8 mouse cellular contexts compared by ENCODE assay signal in genomic region chr11:80378452-80379068, GRCm38 (mm10). TPM values are rescaled to one million over a fixed set of nuclear protein-coding genes. Genes with fewer than 3 reads are reported as not detected.
A peak's percentile ranks its signal among the peaks of the same experiment; 100 is the strongest.
DNase-seq lines count a peak whose midpoint lies in the region; ATAC-seq and TF ChIP-seq lines count a peak whose summit lies in the region.
"Not testable (repeated sequence)": the region's sequence is repeated elsewhere in the genome, so short reads cannot be mapped to it uniquely, and the experiment has no call there.

No protein-coding gene starts in this region.

- H3K36me3 ChIP-seq in CH12.LX (replicated peaks in 1 of 2; ENCODE audit: control insufficient read depth in 1 of 2, insufficient read depth in 1 of 2, low read length in 1 of 2) = peaks cover 18 to 28% of the 10 kb centered on the region in 2 experiments
- H3K36me3 ChIP-seq in forebrain, embryonic 15.5 days = peaks cover 14% of the 10 kb centered on the region; the same call in 1 of the 2 replicates
- H3K36me3 ChIP-seq in heart, postnatal 0 days (replicated peaks; ENCODE audit: control insufficient read depth, insufficient read depth, low read length) = peaks cover 20% of the 10 kb centered on the region
- H3K36me3 ChIP-seq in kidney, embryonic 14.5 days (ENCODE audit: control insufficient read depth, insufficient read depth, low read length); midbrain, embryonic 11.5 days (ENCODE audit: control insufficient read depth, insufficient read depth, low read length): not testable (repeated sequence)
- peaks cover 17% of the 10 kb centered on the region for H3K36me3 ChIP-seq in liver, embryonic 12.5 days

- dilution Hi-C loops in CH12.LX (cut with MboI; ENCODE audit: extremely low pct_ligation_motif_present, extremely low pct_unique_long_range_greater_than_20kb, low sequenced_read_pairs) = not testable (repeated sequence)

- peaks cover 0 to 18% of the 10 kb centered on the region in 2 experiments; a peak in 3 of 4 replicates for H3K4me1 ChIP-seq in CH12.LX (ENCODE audit: control insufficient read depth in 1 of 2, insufficient read depth in 2 of 2)
- not testable (repeated sequence) for H3K4me1 ChIP-seq in cortical plate, adult 2 months (ENCODE audit: control insufficient read depth, insufficient read depth, low read length); heart, postnatal 0 days (ENCODE audit: control insufficient read depth, insufficient read depth); kidney, embryonic 14.5 days (ENCODE audit: control insufficient read depth, insufficient read depth, low read length); midbrain, embryonic 11.5 days (ENCODE audit: control insufficient read depth, insufficient read depth, low read length); olfactory bulb, adult 2 months (ENCODE audit: control insufficient read depth, insufficient read depth, low read length)
- H3K4me1 ChIP-seq in forebrain, embryonic 15.5 days = peaks cover 19% of the 10 kb centered on the region
- peaks cover 33% of the 10 kb centered on the region for H3K4me1 ChIP-seq in liver, embryonic 12.5 days

- not testable (repeated sequence) for TF ChIP-seq EP300 in CH12.LX (IDR thresholded peaks at IDR 0.05; ENCODE audit: low read length); heart, postnatal 0 days (IDR thresholded peaks at IDR 0.05; ENCODE audit: low read depth)

- in situ Hi-C loops in CH12.LX (cut with MboI; ENCODE audit: low pct_ligation_motif_present, low pct_unique_long_range_greater_than_20kb, low sequenced_read_pairs) = not testable (repeated sequence)

- peak overlapping the region; percentile 46 for H3K9ac ChIP-seq in CH12.LX (ENCODE audit: insufficient read depth, low read depth)
- peak overlapping the region; percentile 95; the same call in 1 of the 2 replicates for H3K9ac ChIP-seq in forebrain, embryonic 15.5 days (replicated peaks)
- peak overlapping the region; percentile 95; the same call in 1 of the 2 replicates for H3K9ac ChIP-seq in heart, postnatal 0 days (replicated peaks; ENCODE audit: low read depth, low read length)
- 0 out of 2 replicates have a peak overlapping the region, but pooled peaks have one; percentile 95 for H3K9ac ChIP-seq in kidney, embryonic 14.5 days (ENCODE audit: low read depth, low read length)
- H3K9ac ChIP-seq in liver, embryonic 12.5 days = peak overlapping the region; percentile 95
- peak overlapping the region; percentile 78 for H3K9ac ChIP-seq in midbrain, embryonic 11.5 days (ENCODE audit: low read length)

- not testable (repeated sequence) for H3K9me3 ChIP-seq in CH12.LX (replicated peaks; ENCODE audit: low read length); forebrain, embryonic 15.5 days; heart, postnatal 0 days (replicated peaks; ENCODE audit: control insufficient read depth, low read length); kidney, embryonic 14.5 days (ENCODE audit: control insufficient read depth, low read length); liver, embryonic 12.5 days (replicated peaks); midbrain, embryonic 11.5 days (ENCODE audit: control insufficient read depth, low read length)

- not testable (repeated sequence) for H3K79me2 ChIP-seq in CH12.LX (replicated peaks; ENCODE audit: control insufficient read depth, extremely low read depth, insufficient read depth, poor library complexity, severe bottlenecking)

- ATAC-seq in forebrain, embryonic 15.5 days (replicated peaks); heart, postnatal 0 days (ENCODE audit: insufficient read depth, low read depth); kidney, embryonic 14.5 days (ENCODE audit: low FRiP score, low TSS enrichment); liver, embryonic 12.5 days; midbrain, embryonic 11.5 days (ENCODE audit: low FRiP score): not testable (repeated sequence)

- WGBS in forebrain, embryonic 15.5 days = 66% methylated on average over 2 of the region's 2 CpGs
- whole genome bisulfite sequencing in heart, postnatal 0 days = 56% methylated on average over 2 of the region's 2 CpGs
- 62% methylated on average over 2 of the region's 2 CpGs for WGBS in kidney, embryonic 14.5 days
- 52% methylated on average over 2 of the region's 2 CpGs for WGBS in liver, embryonic 12.5 days (ENCODE audit: insufficient replicate concordance)
- WGBS in midbrain, embryonic 11.5 days = 69% methylated on average over 2 of the region's 2 CpGs
- WGBS in olfactory bulb, adult 2 months = 57% methylated on average over 2 of the region's 2 CpGs

- TF ChIP-seq CTCF in CH12.LX (conservative IDR thresholded peaks at IDR 0.05 in 1 of 2, IDR thresholded peaks at IDR 0.05 in 1 of 2; ENCODE audit: low read depth in 2 of 2, low read length in 2 of 2) = peak in 1 of 2 experiments; percentile 56; a peak in 2 of 4 replicates
- not testable (repeated sequence) for TF ChIP-seq CTCF in cortical plate, adult 2 months (IDR thresholded peaks at IDR 0.05; ENCODE audit: extremely low read depth, insufficient read depth, low read length); heart, postnatal 0 days (IDR thresholded peaks at IDR 0.05; ENCODE audit: low read depth); olfactory bulb, adult 2 months (IDR thresholded peaks at IDR 0.05; ENCODE audit: insufficient read depth, low read depth, low read length)

- not testable (repeated sequence) for H3K27ac ChIP-seq in CH12.LX (ENCODE audit: insufficient read depth, low read depth); cortical plate, adult 2 months (ENCODE audit: insufficient read depth, low read length); kidney, embryonic 14.5 days (ENCODE audit: low read depth, low read length)
- H3K27ac ChIP-seq in forebrain, embryonic 15.5 days (replicated peaks) = peak overlapping the region; percentile 93
- H3K27ac ChIP-seq in heart, postnatal 0 days (ENCODE audit: low read depth) = peak overlapping the region; percentile 80
- peak overlapping the region; percentile 85 for H3K27ac ChIP-seq in liver, embryonic 12.5 days
- H3K27ac ChIP-seq in midbrain, embryonic 11.5 days (ENCODE audit: low read depth, low read length) = 0 out of 2 replicates have a peak overlapping the region, but pooled peaks have one; percentile 78
- peak overlapping the region; percentile 60; the same call in 1 of the 2 replicates for H3K27ac ChIP-seq in olfactory bulb, adult 2 months (ENCODE audit: insufficient read depth, low read depth, low read length)

- TF ChIP-seq RAD21 in CH12.LX (IDR thresholded peaks at IDR 0.05; ENCODE audit: low read depth, low read length) = not testable (repeated sequence)

- DNase-seq in CH12.LX (ENCODE audit: extremely low read depth) = peak; percentile 76
- DNase-seq in heart, postnatal 0 days (ENCODE audit: low spot score) = not testable (repeated sequence)
- DNase-seq in midbrain, embryonic 11.5 days (ENCODE audit: low spot score, missing footprints) = peak; percentile 65

- not testable (repeated sequence) for TF ChIP-seq POLR2A in CH12.LX (IDR thresholded peaks at IDR 0.05; ENCODE audit: low read depth, low read length); cortical plate, adult 2 months (IDR thresholded peaks at IDR 0.05; ENCODE audit: extremely low read depth, insufficient read depth, low read length); olfactory bulb, adult 2 months (IDR thresholded peaks at IDR 0.05; ENCODE audit: insufficient read depth, low read depth, low read length)

- not testable (repeated sequence) for H3K27me3 ChIP-seq in CH12.LX (replicated peaks); forebrain, embryonic 15.5 days; heart, postnatal 0 days (ENCODE audit: control insufficient read depth, insufficient read depth, low read length); kidney, embryonic 14.5 days (ENCODE audit: control insufficient read depth, insufficient read depth, low read length); liver, embryonic 12.5 days (replicated peaks); midbrain, embryonic 11.5 days (ENCODE audit: control insufficient read depth, insufficient read depth, low read length)

- H3K4me3 ChIP-seq in CH12.LX (replicated peaks in 1 of 3; ENCODE audit: low read depth in 2 of 3, low read length in 2 of 3, poor library complexity in 1 of 3) = peak overlapping the region in 2 of 3 experiments; percentile 67 to 91
- peak overlapping the region; percentile 91 for H3K4me3 ChIP-seq in cortical plate, adult 2 months (ENCODE audit: insufficient read depth, low read length)
- peak overlapping the region; percentile 71 for H3K4me3 ChIP-seq in forebrain, embryonic 15.5 days
- H3K4me3 ChIP-seq in heart, postnatal 0 days (ENCODE audit: low read depth, low read length) = peak overlapping the region; percentile 93
- peak overlapping the region; percentile 84 for H3K4me3 ChIP-seq in kidney, embryonic 14.5 days (ENCODE audit: low read length)
- H3K4me3 ChIP-seq in liver, embryonic 12.5 days = peak overlapping the region; percentile 88
- peak overlapping the region; percentile 50; the same call in 1 of the 2 replicates for H3K4me3 ChIP-seq in midbrain, embryonic 11.5 days (ENCODE audit: low read depth, low read length)
- not testable (repeated sequence) for H3K4me3 ChIP-seq in olfactory bulb, adult 2 months (ENCODE audit: insufficient read depth, low read depth, low read length)

- H3K4me2 ChIP-seq in CH12.LX (ENCODE audit: insufficient read depth, low read depth, poor library complexity, severe bottlenecking) = peak overlapping the region; percentile 80
- peak overlapping the region; percentile 70 for H3K4me2 ChIP-seq in forebrain, embryonic 15.5 days (replicated peaks)
- peak overlapping the region; percentile 94 for H3K4me2 ChIP-seq in heart, postnatal 0 days (ENCODE audit: low read depth, low read length)
- H3K4me2 ChIP-seq in kidney, embryonic 14.5 days (replicated peaks; ENCODE audit: low read depth, low read length) = peak overlapping the region; percentile 74
- peak overlapping the region; percentile 88 for H3K4me2 ChIP-seq in liver, embryonic 12.5 days
- H3K4me2 ChIP-seq in midbrain, embryonic 11.5 days = peak overlapping the region; percentile 59

RNA-seq across cellular contexts. Expression of gene 5730455P16Rik, which starts 0.7 kb away (rescaled TPM):
- total RNA-seq in CH12.LX (2012; rRNA removed) = 11.5 and 12.7 TPM in 2 replicates
- total RNA-seq in CH12.LX (2014; rRNA removed) = 19.7 and 22.2 TPM in 2 replicates
- 15.0 and 19.4 TPM in 2 replicates for polyA plus RNA-seq in CH12.LX (2012; ENCODE audit: insufficient read length, low read depth)
- 27.6 and 30.0 TPM in 2 replicates for polyA plus RNA-seq in cortical plate, adult 2 months (2012; rRNA removed)
- polyA plus RNA-seq in forebrain, embryonic 15.5 days (2015; fragmentation: Nextera tagmentation; extraction: Ambion mirVana) = 33.9 and 37.9 TPM in 2 replicates
- total RNA-seq in heart, postnatal 0 days (2014; rRNA removed; ENCODE audit: low replicate concordance) = 9.2 and 36.9 TPM in 2 replicates
- 20.2 and 20.3 TPM in 2 replicates for polyA plus RNA-seq in heart, postnatal 0 days (2015; fragmentation: Nextera tagmentation; extraction: Ambion mirVana)
- polyA plus RNA-seq in kidney, embryonic 14.5 days (2014; fragmentation: Nextera tagmentation; extraction: Ambion mirVana) = 16.9 and 22.9 TPM in 2 replicates
- polyA plus RNA-seq in liver, embryonic 12.5 days (2016; fragmentation: Nextera tagmentation; extraction: Ambion mirVana) = 11.3 and 12.0 TPM in 2 replicates
- 21.6 and 26.5 TPM in 2 replicates for polyA plus RNA-seq in midbrain, embryonic 11.5 days (2014; fragmentation: Nextera tagmentation; extraction: Ambion mirVana)
- not detected in 2 replicates for polyA plus RNA-seq in olfactory bulb, adult 2 months (2012; ENCODE audit: insufficient read depth, insufficient read length, low replicate concordance, missing spikeins)

RNA-seq across cellular contexts. Expression of gene Zfp207, which starts 4.5 kb away (rescaled TPM):
- total RNA-seq in CH12.LX (2012; rRNA removed) = 137 and 185 TPM in 2 replicates
- total RNA-seq in CH12.LX (2014; rRNA removed) = 296 and 345 TPM in 2 replicates
- 196 and 231 TPM in 2 replicates for polyA plus RNA-seq in CH12.LX (2012; ENCODE audit: insufficient read length, low read depth)
- 116 and 121 TPM in 2 replicates for polyA plus RNA-seq in cortical plate, adult 2 months (2012; rRNA removed)
- polyA plus RNA-seq in forebrain, embryonic 15.5 days (2015; fragmentation: Nextera tagmentation; extraction: Ambion mirVana) = 231 and 236 TPM in 2 replicates
- 185 and 196 TPM in 2 replicates for total RNA-seq in heart, postnatal 0 days (2014; rRNA removed; ENCODE audit: low replicate concordance)
- 114 and 122 TPM in 2 replicates for polyA plus RNA-seq in heart, postnatal 0 days (2015; fragmentation: Nextera tagmentation; extraction: Ambion mirVana)
- polyA plus RNA-seq in kidney, embryonic 14.5 days (2014; fragmentation: Nextera tagmentation; extraction: Ambion mirVana) = 297 and 300 TPM in 2 replicates
- polyA plus RNA-seq in liver, embryonic 12.5 days (2016; fragmentation: Nextera tagmentation; extraction: Ambion mirVana) = 143 TPM in 2 replicates
- 338 and 371 TPM in 2 replicates for polyA plus RNA-seq in midbrain, embryonic 11.5 days (2014; fragmentation: Nextera tagmentation; extraction: Ambion mirVana)
- polyA plus RNA-seq in olfactory bulb, adult 2 months (2012; ENCODE audit: insufficient read depth, insufficient read length, low replicate concordance, missing spikeins) = 162 and 401 TPM in 2 replicates

RNA-seq across cellular contexts. Expression of gene Psmd11, which starts 49.9 kb away (rescaled TPM):
- total RNA-seq in CH12.LX (2012; rRNA removed) = 141 and 157 TPM in 2 replicates
- 105 and 116 TPM in 2 replicates for total RNA-seq in CH12.LX (2014; rRNA removed)
- polyA plus RNA-seq in CH12.LX (2012; ENCODE audit: insufficient read length, low read depth) = 179 and 191 TPM in 2 replicates
- 63.5 and 67.0 TPM in 2 replicates for polyA plus RNA-seq in cortical plate, adult 2 months (2012; rRNA removed)
- polyA plus RNA-seq in forebrain, embryonic 15.5 days (2015; fragmentation: Nextera tagmentation; extraction: Ambion mirVana) = 341 and 346 TPM in 2 replicates
- total RNA-seq in heart, postnatal 0 days (2014; rRNA removed; ENCODE audit: low replicate concordance) = 36.0 and 40.8 TPM in 2 replicates
- polyA plus RNA-seq in heart, postnatal 0 days (2015; fragmentation: Nextera tagmentation; extraction: Ambion mirVana) = 184 and 187 TPM in 2 replicates
- polyA plus RNA-seq in kidney, embryonic 14.5 days (2014; fragmentation: Nextera tagmentation; extraction: Ambion mirVana) = 300 and 337 TPM in 2 replicates
- 228 and 233 TPM in 2 replicates for polyA plus RNA-seq in liver, embryonic 12.5 days (2016; fragmentation: Nextera tagmentation; extraction: Ambion mirVana)
- polyA plus RNA-seq in midbrain, embryonic 11.5 days (2014; fragmentation: Nextera tagmentation; extraction: Ambion mirVana) = 347 and 375 TPM in 2 replicates
- not detected in 2 replicates for polyA plus RNA-seq in olfactory bulb, adult 2 months (2012; ENCODE audit: insufficient read depth, insufficient read length, low replicate concordance, missing spikeins)

Comparison
In these comparisons a context has a peak if more than half of its experiments do, and no peak if none do; other contexts are left out.
1. RNA of gene 5730455P16Rik, which starts 0.7 kb away (polyA plus RNA-seq): 33.9 to 37.9 TPM in forebrain, embryonic 15.5 days, 27.6 to 30.0 TPM in cortical plate, adult 2 months, 16.9 to 22.9 TPM in kidney, embryonic 14.5 days, 21.6 to 26.5 TPM in midbrain, embryonic 11.5 days, 20.2 to 20.3 TPM in heart, postnatal 0 days, 15.0 to 19.4 TPM in CH12.LX and 11.3 to 12.0 TPM in liver, embryonic 12.5 days; not detected in olfactory bulb, adult 2 months; every median in the first group is over 10 times any median in the second.
2. Peak in every context shown above with its lines, with median percentiles within 50 percentile points of each other: H3K4me2 ChIP-seq and H3K9ac ChIP-seq.